Comparison of ENCODE assay signal across 15 mouse cellular contexts in the genomic region with DNA sequence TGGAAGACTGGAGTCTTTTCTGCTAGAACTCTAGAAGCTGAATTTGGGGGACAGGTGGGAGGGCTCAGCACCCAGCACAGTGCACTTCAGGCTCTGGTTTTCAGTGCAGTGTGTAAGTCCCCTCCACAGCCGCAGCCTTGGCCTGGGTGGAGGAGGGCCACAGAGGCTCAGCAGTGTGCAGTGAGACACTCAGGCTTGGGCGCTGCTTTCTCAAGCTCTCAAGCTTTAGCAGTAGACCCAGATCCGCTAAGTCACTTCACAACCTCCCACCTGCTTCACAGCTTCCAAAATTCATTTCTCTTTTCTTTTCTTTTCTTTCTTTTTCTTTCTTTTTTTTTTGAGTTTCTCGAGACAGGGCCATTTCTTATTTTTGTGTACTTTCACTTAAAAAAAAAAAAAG. TPM values are rescaled to one million over a fixed set of nuclear protein-coding genes. Genes with fewer than 3 reads are reported as not detected.
"Had no signal": no experiment of that assay in that cellular context is flagged by ENCODE, and none has a peak within 500 bp of the region (broad histone marks: within the 10 kb centered on the region; RNA-seq: fewer than 3 reads in every experiment).

No protein-coding gene starts in this region.

- H3K27ac ChIP-seq: limb, embryonic 10.5 days; liver, embryonic 15.5 days; midbrain, embryonic 13.5 days; stomach, postnatal 0 days had no signal

- H3K4me2 ChIP-seq: liver, embryonic 11.5 days; liver, embryonic 15.5 days; midbrain, embryonic 13.5 days had no signal

- H3K4me3 ChIP-seq: limb, embryonic 10.5 days; liver, embryonic 15.5 days; midbrain, embryonic 13.5 days had no signal

- H3K4me1 ChIP-seq: limb, embryonic 10.5 days; midbrain, embryonic 13.5 days had no signal

- DNase-seq: kidney, postnatal 25 days; lung, adult 2 months had no signal

- H3K9me3 ChIP-seq: limb, embryonic 10.5 days; liver, embryonic 15.5 days; midbrain, embryonic 13.5 days had no signal

- H3K9ac ChIP-seq: liver, embryonic 15.5 days; midbrain, embryonic 13.5 days had no signal

- ATAC-seq: lung, postnatal 0 days; midbrain, embryonic 13.5 days had no signal

- H3K27me3 ChIP-seq: liver, embryonic 15.5 days; midbrain, embryonic 13.5 days had no signal

RNA-seq across cellular contexts. Expression of a gene that starts 11.6 kb away (rescaled TPM):
- polyA plus RNA-seq: limb, embryonic 10.5 days; liver, embryonic 15.5 days; stomach, postnatal 0 days had no signal

RNA-seq across cellular contexts. Expression of a gene that starts 31.3 kb away (rescaled TPM):
- total RNA-seq: layer of hippocampus, postnatal 10 days; left cerebral cortex, adult 18-20 months; left cerebral cortex, postnatal 14 days; megakaryocyte progenitor cell, adult 5-6 weeks had no signal
- polyA plus RNA-seq: kidney, embryonic 16.5 days; limb, embryonic 10.5 days; limb, embryonic 14.5 days; liver, embryonic 11.5 days; liver, embryonic 15.5 days; lung, adult 2 months; lung, postnatal 0 days; stomach, postnatal 0 days had no signal

RNA-seq across cellular contexts. Expression of a gene that starts 43.0 kb away (rescaled TPM):
- polyA plus RNA-seq: liver, embryonic 11.5 days; liver, embryonic 15.5 days; midbrain, postnatal 0 days had no signal
